Mouse (Mus musculus) CH12.LX (cell line): ENCODE measurements around the gene Jph3.

Source experiments
- CTCF ChIP-seq, 2 experiments: IDR thresholded peaks in 1 of 2; conservative IDR thresholded peaks in 1 of 2; 2 replicates each; pipeline ENCODE4 v1.5.1; 2011 to 2012; ENCODE audit warnings: low read depth in 2 of 2, low read length in 2 of 2, improper control_type of control experiment in 1 of 2, inconsistent platforms in 1 of 2, mild to moderate bottlenecking in 1 of 2, moderate library complexity in 1 of 2
- MAFK ChIP-seq: IDR thresholded peaks from 2 replicates; pipeline ENCODE4 v1.6.1; 2011; ENCODE audit warnings: low read length, improper control_type of control experiment; ENCODE audit not compliant: insufficient replicate concordance
- MEF2A ChIP-seq: IDR thresholded peaks from 2 replicates; pipeline ENCODE4 v1.6.1; 2014; ENCODE audit warnings: low read depth, mild to moderate bottlenecking, inconsistent platforms, low read length, improper control_type of control experiment, borderline replicate concordance
- ZNF384 ChIP-seq: IDR thresholded peaks from 2 replicates; pipeline ENCODE4 v1.6.1; 2012; ENCODE audit warnings: low read depth, low read length, improper control_type of control experiment, inconsistent platforms

- TF ChIP-seq ZNF384 = no peak
- TF ChIP-seq MEF2A = no peak
- no peak for TF ChIP-seq MAFK
- TF ChIP-seq CTCF (conservative IDR thresholded peaks at IDR 0.05 in 1 of 2, IDR thresholded peaks at IDR 0.05 in 1 of 2; ENCODE audit: low read depth in 2 of 2, low read length in 2 of 2) = no peak
Observed at GRCm38 (mm10) chr8:121794151-121794550, 64.7 kb downstream of the Jph3 start.
